Comparison of ENCODE assay signal across 8 mouse cellular contexts in genomic region chr19:46444209-46444608, GRCm38 (mm10). TPM values are rescaled to one million over a fixed set of nuclear protein-coding genes. Genes with fewer than 3 reads are reported as not detected.
A peak's percentile ranks its signal among the peaks of the same experiment; 100 is the strongest.
DNase-seq lines count a peak whose midpoint lies in the region; ATAC-seq lines count a peak whose summit lies in the region.

No protein-coding gene starts in this region.

- no peak overlapping the region for H3K9ac ChIP-seq in lung, embryonic 16.5 days (ENCODE audit: low read length)

- no peaks in the 10 kb centered on the region for H3K36me3 ChIP-seq in hindbrain, embryonic 10.5 days
- H3K36me3 ChIP-seq in lung, embryonic 16.5 days (ENCODE audit: control insufficient read depth, insufficient read depth, low read length), result no peaks in the 10 kb centered on the region

- ATAC-seq in frontal cortex, adult (ENCODE audit: low TSS enrichment), result peak; percentile 79
- ATAC-seq in lung, embryonic 16.5 days (ENCODE audit: low read depth), result peak; percentile 70

- no peaks in the 10 kb centered on the region for H3K9me3 ChIP-seq in hindbrain, embryonic 10.5 days
- no peaks in the 10 kb centered on the region for H3K9me3 ChIP-seq in lung, embryonic 16.5 days (ENCODE audit: control insufficient read depth, low read length)

- no peak overlapping the region for H3K4me3 ChIP-seq in hindbrain, embryonic 10.5 days
- H3K4me3 ChIP-seq in lung, embryonic 16.5 days (ENCODE audit: low read length), result no peak overlapping the region

- H3K27ac ChIP-seq in hindbrain, embryonic 10.5 days, result peak overlapping the region; percentile 85
- H3K27ac ChIP-seq in lung, embryonic 16.5 days (ENCODE audit: low read length), result no peak overlapping the region

- peak; percentile 73 for DNase-seq in MN1 (ENCODE audit: low spot score)
- peak; percentile 88 for DNase-seq in cerebellum, adult 8-10 months
- DNase-seq in hindbrain, embryonic 10.5 days (ENCODE audit: low spot score), result peak; percentile 85
- DNase-seq in layer of hippocampus, adult 9-10 months (ENCODE audit: low spot score), result peak; percentile 83
- peak; percentile 70 for DNase-seq in retina, adult 2 months (ENCODE audit: low read depth, low spot score)
- DNase-seq in thymus, postnatal 25 days, result peak; percentile 79

- no peaks in the 10 kb centered on the region for H3K27me3 ChIP-seq in hindbrain, embryonic 10.5 days (ENCODE audit: insufficient read depth, poor library complexity, severe bottlenecking)
- H3K27me3 ChIP-seq in lung, embryonic 16.5 days (ENCODE audit: control insufficient read depth, insufficient read depth, low read depth, low read length), result no peaks in the 10 kb centered on the region

- H3K4me2 ChIP-seq in lung, embryonic 16.5 days (ENCODE audit: low read depth, low read length), result no peak overlapping the region

- peaks cover 67% of the 10 kb centered on the region for H3K4me1 ChIP-seq in hindbrain, embryonic 10.5 days (replicated peaks)
- H3K4me1 ChIP-seq in lung, embryonic 16.5 days (replicated peaks; ENCODE audit: control insufficient read depth, insufficient read depth, low read length), result peaks cover 18% of the 10 kb centered on the region

- 4% methylated on average over 6 of the region's 6 CpGs for WGBS in hindbrain, embryonic 10.5 days
- WGBS in lung, embryonic 16.5 days, result 7% methylated on average over 6 of the region's 6 CpGs

RNA-seq across cellular contexts. Expression of gene Sufu, which starts 47.5 kb away (rescaled TPM):
- polyA plus RNA-seq in hindbrain, embryonic 10.5 days (2016; fragmentation: Nextera tagmentation; extraction: Ambion mirVana), result 49.1 and 52.1 TPM in 2 replicates
- 28.1 and 33.8 TPM in 2 replicates for polyA plus RNA-seq in lung, embryonic 16.5 days (2015; fragmentation: Nextera tagmentation; extraction: Ambion mirVana)

RNA-seq across cellular contexts. Expression of gene Actr1a, which starts 48.7 kb away (rescaled TPM):
- 193 and 229 TPM in 2 replicates for polyA plus RNA-seq in hindbrain, embryonic 10.5 days (2016; fragmentation: Nextera tagmentation; extraction: Ambion mirVana)
- 132 and 137 TPM in 2 replicates for polyA plus RNA-seq in lung, embryonic 16.5 days (2015; fragmentation: Nextera tagmentation; extraction: Ambion mirVana)

RNA-seq across cellular contexts. Expression of gene Trim8, which starts 57.3 kb away (rescaled TPM):
- 26.5 and 30.0 TPM in 2 replicates for polyA plus RNA-seq in hindbrain, embryonic 10.5 days (2016; fragmentation: Nextera tagmentation; extraction: Ambion mirVana)
- polyA plus RNA-seq in lung, embryonic 16.5 days (2015; fragmentation: Nextera tagmentation; extraction: Ambion mirVana), result 22.4 and 24.9 TPM in 2 replicates
